Mouse (Mus musculus) NIH3T3 (cell line): ENCODE results near the gene Usp7.

Source experiments
- DNase-seq: peaks from one replicate; pipeline ENCODE4 v3.0.0-alpha.2; 2012; ENCODE audit warnings: low read depth

Usp7 gene

DNA sequence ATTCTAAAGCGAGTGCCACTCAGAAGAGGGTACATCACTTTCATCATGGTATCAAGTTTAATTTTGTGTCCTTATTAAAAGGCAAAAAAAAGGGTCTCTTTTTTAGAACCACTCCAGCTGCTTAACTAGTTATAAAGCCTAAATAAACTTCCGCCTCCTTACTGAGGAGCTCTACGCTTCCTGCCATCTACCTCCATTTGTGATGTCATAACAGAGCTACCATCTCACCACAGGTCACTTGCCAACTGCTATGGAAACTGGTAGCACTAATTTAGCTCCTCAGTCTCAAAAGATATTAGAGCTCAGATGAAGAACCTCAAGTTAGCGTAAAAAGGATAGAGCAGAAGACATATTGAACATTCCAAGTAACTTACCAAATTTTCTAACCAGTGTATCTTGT lies 71.7 kb downstream of the Usp7 start:
- no peak for DNase-seq

DNA sequence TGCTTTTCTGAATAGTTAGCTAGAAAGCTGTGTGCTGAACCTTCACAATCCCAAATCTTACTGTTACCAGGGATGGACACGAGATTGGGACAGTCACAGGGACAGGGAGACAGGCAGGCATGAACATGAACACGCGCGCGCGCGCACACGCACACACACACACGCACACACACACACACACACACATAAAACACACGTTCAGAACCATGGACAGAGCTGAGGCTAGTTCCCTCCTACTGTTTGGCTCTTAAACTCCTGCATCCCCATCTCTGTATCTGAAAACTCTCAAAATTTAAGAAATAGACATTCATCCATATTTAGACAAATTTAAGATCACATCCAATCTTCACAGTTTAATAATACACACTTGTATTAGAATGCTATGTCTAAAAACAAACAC lies 74.4 kb downstream of the Usp7 start:
- DNase-seq = peak; percentile 69

DNA sequence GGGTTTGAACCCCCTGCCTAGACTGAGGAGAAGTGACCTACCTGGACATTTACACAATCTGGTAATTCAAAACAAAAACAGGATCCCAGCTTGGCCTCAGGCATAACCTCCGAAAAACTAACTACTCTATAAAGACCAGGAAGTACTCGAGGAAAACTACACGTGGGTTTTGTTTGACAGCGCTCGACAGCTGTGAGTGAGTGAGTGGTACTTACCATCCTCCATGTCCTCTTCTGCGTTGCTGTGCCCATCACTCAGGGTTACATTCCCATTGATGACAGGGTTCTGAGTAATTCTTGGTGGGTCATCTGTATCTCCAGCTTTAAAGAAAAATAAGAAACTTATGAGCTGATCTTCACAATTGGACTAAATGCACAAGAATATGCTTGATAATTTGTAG lies 75.8 kb downstream of the Usp7 start:
- no peak for DNase-seq

DNA sequence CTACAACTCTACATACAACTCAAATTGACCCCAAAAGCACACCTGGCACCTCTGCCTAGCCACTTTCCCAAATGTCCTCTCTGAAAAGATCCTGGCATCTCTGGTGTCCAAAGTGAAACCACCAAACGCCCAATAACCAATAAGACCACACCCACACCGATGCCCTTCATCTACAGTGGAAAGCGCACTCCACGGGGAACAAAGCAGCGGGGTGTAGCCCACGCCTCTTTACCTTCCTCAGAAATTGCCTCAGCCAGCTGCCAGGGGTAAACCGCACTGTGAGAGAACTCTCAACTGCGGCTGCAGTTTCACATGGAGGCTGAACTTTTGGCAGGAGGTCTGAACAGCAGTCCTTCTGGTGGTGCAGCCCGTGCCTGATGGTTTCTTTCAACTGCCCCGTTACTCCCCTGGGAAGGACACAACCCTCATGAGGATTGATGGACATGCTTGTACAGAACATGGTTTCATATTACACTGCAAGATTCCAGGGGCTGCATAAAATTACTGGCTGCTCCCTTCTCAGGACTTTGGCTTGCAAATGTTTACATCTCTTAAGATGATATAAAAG lies 76.5 kb downstream of the Usp7 start:
- DNase-seq = peak; percentile 57

DNA sequence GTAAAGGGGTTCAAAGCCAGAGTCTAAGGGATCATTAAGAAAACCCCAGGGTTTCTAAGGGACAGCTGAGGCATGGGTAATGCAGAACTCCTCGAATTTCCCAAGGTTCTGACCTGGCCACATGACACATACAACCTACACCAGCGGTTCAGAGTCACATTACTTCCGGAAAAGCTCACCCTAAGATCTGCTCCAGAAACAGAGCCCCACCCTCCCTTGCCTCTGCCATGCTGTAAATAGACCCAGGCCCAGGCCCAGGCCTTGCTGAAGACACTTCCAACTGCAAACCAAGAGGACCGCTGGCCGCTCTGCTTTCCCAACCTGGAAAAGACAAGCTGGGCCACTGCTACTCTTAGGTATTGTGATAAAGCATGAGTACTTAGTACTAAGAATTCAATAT lies 77.3 kb downstream of the Usp7 start:
- no peak for DNase-seq

DNA sequence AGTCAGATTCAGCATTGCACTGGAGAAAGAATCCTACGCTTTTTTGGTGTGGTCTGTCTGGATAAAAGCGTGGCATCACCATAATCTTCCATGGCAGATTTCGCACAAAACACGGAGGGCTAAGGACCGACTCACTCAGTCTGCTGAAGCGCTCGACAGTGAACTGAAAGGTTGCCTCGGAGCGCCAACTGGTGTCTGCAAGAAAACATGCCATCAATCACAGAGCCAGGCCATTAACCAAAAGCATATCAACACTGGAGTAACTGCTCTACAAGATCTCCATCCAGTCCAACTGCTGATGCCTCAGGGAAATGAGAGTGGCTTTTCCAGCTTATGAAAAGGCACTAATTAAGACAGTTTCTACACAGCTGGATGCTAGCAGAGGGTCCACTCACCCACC lies 80.1 kb downstream of the Usp7 start:
- DNase-seq = peak; percentile 23

DNA sequence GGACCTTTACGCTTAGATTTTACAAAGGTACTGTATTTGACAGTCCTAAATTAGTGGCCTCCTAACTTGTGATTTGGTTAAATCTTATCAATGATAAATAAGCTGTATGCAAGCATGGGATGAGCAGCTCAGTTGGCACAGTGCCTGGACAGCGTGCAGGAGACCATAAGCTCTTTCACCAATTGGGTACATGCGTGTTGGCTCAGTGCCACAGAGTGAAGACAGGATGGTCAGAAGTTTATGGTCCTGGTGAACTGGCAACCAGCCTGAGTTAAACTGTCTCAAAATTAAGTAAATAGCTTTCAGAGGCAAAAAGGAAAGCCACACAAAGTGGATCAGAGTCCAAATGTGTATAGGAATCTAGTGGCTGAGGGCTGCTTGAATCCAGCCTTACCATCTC lies 91.5 kb downstream of the Usp7 start:
- DNase-seq = peak; percentile 33

DNA sequence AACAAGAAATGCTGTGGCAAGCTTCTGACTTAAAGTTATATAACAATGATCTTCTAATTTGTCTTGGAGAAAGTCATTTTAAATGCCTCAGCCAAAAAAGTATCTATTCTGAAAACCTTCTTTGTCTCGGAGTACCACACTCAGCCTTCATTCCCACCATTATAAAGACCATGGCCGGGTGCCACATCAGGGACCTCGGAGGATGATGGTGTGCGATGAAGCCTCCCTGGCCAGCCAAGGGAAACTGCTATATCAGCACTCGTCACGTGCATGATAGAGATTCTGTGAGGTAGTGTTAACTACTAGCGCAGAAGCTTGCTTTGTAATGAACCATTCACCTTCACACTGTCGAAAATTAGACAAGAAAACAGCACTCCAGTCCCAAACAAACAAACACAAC lies 92.6 kb downstream of the Usp7 start:
- DNase-seq = no peak

DNA sequence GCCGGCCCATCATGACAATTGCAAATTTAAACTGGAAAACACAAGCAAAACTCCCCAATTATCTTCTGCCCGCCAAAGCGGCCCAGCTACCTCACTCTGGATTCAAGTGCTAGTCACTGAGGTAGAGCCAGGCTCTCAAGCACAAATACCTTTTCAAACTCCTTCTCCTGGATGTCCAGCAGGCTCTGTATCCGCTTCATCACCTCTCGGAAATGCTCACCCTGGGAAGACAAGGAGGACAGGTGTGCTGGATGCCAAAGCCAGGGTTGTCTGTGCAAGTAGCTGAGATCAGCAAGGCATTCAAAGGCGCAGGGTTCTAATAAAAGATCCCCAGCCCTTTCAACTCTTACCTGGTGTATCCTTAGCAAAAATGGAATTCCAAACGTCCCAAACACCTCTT lies 100.9 kb downstream of the Usp7 start:
- no peak for DNase-seq

DNA sequence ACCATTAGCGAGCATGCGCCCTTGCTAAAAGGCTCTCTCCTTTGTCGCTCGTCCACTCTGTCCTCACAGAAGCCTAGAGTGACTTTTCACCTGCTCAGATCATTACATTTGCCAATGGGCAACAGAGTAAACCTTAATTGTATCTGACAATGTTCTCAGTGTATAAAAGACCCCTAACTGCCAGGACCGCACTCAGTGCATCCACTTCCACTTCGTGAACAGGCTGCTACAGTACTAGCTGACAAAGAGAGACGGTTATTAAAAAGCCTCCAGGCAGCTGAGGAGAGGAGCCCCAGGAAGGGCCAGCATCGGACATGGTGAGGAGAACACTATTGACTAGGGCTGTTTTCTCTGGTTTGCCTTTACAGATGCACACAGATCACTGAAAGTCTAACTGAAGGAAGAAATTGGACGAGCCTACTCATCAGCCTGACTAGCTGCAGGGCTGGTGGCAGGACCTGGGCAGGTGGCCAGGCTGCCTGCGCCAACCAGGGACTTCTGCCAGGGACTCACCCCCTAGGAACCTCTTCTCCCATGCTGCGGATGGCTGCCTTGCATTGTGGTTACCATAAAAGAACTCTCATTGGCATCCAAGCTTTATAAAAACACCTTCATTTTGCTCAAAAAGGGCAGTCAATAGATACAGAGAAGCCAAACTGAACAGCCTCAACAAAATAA lies 102.0 kb downstream of the Usp7 start:
- peak; percentile 52 for DNase-seq

DNA sequence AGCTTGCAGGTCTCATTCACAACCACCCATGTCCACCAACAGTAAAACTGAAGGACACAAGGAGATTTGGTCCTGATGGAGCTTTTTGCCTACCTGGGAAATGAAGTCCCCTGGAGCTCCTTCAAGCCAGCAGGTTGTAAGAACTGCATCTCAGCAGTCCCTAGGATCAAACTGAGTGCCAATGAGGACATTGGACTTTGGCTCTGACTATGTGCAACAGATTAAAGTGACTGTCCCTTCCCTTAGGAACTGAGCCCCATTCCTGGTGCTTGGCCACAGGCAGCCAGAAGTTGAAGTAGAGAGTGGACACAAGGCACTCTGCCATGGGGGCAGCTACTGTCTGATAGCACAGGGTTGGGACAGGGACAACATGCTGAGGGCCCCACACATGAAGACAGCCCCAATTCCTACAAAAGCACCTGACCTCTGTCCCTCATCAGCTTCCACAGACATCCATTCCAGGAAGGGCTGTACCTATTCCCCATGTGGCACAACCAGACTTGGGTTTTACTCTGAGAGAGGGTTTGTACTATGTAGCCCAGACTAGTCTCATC lies 104.5 kb downstream of the Usp7 start:
- DNase-seq = no peak

DNA sequence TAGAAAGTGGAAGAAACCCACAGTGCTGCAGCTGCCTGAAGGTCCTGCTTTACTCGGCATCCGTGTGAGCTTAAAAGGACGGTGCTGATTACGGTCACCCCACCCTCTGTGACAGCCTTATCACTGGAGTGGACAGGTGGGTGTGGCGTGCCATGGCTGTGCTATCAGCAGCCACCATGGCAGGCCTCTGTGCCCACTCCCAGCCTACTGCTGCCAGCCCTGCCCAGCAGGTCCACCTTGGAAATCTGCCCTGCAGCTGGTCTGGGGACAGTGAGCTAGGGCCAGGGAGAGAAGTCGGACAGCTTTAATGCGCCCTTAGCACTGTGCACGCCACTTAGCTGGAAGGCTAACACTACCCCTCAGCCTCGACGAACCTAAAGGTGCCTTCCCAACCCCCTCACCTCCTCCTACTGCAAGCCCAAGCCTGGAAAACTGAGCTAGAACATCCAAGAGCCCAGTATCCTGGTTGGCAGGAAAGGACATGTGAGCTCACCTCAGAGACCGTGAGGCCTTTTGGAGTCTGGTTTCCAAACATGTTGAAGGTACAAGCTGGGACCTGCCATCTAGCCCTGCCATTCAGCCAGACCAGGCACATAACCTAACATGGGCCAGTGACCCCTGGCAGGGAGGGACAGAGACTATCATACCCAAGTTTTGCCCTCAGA lies 105.1 kb downstream of the Usp7 start:
- no peak for DNase-seq

DNA sequence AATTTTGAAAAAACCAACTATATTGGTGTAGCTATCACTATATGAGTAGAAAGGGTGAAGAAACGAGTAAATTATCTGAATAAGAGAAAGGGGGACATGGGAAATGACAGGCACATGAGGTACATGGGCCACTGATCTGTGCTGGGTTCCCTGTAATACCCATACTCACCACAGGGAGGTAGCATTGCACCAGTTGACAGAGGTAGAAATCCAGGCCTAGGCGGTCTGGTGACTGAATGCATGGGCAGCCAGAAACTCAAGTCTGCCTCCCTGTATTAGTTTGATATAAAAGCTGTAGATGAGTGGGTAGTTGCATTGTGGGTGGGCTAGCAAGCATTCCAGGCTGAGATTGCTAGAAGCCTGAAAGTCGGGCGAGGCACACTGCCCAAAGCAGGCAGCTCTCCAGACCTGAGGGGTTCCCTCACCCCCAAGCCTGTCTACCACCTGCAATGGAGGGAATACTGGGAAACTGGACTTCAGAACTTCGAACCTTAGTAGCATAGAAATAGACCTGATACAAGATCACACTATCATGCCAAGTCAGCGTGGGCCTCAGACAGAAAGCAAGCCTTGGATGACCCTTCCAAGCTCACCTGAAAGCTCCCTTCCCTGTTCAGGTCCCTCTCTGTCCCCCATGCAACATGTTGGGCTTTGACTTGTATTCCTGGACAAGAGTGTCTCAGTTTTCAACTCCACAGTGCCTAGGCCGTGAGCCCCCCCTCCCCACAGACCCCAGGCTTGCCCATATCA lies 105.8 kb downstream of the Usp7 start:
- peak; percentile 86 for DNase-seq

DNA sequence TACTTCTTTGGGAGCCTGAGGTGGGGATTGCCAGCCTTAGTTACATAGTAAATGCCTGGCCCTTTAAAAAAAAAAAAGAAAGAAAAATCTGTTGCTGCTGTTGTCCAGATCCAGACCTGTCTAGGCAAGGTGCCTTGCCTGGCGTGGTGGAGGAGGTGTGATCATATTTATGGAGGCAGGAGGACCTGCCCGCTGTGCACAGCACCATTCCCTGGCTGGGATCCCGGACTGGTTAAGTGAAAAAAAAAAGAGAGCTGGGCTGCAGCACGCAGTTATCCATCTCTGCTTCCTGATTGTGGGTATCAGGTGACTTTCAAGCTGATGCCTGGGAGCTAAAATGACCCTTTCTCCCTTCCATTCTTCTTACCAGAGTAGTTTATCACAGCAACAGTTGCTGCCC lies 107.0 kb downstream of the Usp7 start:
- no peak for DNase-seq

DNA sequence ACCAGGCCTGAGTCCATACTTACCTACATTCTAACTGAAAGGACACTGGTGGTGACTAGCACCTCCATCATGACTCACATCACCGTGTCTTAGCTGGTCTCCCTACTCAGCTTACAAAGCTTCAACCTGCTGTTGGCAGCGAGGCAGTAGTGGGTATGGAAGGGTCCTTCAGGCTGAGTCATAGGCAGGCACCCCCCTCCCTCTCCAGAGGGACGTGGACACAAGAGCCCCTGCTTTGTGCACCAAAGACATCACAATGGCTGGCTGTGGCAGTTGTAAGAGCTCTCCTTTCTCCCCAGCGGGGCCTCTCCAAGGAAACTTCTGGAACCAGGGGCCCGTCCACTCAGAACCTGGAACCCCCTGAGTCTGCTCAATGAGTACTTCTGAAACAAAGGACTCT lies 111.6 kb downstream of the Usp7 start, which contains the start of gene Gm5767:
Gene Gm5767, plus strand, starts transcription at position 301 of the 400 bp plus-strand sequence.
- DNase-seq = no peak

DNA sequence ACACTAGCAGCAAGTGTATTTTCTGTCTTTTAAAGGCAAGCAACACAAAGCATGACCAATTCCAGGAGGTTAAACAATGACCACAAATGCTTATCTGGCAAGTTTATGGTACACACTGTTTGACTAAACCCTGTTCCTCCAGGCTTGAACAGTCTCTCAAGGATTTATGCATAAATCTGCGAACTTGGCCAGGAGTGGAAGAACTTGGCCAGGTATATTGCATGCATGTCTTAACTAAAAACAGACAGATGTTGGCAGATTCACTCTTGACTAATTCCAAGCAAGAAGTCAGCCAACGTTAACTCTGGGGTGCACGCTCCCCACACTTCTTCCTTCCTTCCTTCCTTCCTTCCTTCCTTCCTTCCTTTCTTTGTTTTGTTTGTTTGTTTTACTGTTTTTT lies 112.3 kb downstream of the Usp7 start:
- DNase-seq = no peak

DNA sequence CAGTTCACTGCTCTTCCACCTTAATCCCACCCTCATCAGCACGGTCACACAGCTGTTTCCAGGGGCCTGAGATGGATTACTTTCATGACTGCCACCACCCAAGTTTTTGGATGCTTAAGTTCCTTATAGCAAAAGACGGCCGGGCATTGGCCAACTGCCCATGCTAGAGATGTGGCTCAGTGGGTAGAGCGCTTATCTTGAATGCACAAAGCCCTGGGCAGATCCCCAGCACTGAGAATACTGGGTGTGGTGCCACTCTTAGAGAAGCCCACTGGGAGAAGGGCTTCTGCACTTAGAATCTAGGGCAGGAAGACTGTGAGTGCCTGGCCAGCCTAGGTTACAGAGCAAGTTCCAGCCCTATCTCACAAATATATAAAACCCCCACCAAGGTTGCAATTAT lies 113.4 kb downstream of the Usp7 start:
- no peak for DNase-seq

DNA sequence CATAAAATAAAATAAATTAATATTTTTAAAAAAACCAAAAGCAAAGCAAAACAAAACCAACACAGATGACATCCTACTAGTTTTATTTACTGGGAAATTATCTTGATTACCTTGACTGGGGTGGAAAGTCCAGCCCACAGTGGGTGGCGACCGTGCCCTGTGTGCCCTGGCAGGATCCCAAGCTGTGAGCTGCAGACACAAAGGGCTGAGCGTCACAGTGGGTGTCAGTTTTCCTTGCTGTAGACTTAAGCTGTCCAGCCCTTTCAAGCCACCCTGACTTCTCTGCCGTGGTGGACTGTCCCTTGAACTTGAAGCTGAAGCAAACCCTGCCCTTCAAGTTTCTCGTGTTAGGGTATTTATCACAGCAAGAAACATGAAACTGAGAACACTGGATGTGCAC lies 114.1 kb downstream of the Usp7 start:
- no peak for DNase-seq

DNA sequence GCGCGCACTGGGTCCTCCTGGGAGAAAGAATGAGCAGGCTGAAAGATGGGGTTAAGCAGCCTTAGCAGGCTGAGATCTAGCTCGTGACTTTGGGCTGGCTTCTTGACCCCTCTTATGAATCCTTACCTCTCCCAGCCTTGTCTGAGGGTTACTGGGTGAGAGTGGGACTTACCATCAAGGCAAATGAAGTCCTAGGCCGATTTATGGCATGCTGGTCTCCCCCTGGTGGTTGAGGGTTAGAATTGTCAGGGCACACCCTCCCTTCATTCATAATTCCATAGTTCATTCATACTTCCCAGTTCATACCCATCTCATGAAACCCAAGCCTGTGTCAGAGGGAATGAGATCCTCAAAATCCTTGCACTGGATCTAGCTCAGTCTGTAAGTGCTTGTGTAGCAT lies 115.3 kb downstream of the Usp7 start:
- peak; percentile 81 for DNase-seq

DNA sequence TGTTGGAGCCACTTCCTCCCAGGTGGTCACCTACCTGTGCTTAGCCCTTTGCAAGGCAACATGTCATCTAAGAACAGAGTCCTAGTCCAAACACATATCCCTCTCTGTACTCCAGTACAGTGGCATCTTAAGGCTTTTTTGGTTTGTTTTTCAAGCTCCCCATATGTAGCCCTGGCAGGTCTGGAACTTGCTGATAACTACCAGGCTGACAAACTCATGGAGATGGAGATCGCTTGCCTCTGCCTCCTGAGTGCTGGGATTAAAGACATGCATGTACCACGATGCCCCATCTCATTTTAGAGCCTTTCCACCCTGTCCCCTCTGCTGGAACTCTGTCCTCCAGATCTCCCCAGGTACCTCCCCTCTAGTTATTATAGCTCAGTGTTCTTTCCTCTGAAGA lies 115.9 kb downstream of the Usp7 start:
- no peak for DNase-seq

DNA sequence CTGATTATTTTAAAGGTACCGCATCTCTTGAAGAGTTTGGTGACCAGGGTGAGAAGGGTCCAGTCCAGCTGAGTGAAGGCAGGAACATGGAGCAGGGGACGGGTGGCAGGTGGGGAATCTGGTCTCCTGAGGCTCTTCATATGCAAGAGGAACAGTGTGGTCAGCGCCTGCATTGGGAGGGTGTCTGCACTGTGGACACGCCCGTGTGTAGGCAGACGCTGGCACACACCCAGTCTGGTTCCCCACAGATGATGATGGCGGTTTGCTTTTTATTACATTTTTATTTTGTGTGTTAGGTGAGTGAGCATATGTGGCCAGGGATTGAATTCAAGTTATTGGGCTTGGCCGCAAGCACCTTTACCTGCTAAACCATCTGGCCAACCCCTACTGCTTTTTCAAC lies 116.5 kb downstream of the Usp7 start:
- DNase-seq = no peak

DNA sequence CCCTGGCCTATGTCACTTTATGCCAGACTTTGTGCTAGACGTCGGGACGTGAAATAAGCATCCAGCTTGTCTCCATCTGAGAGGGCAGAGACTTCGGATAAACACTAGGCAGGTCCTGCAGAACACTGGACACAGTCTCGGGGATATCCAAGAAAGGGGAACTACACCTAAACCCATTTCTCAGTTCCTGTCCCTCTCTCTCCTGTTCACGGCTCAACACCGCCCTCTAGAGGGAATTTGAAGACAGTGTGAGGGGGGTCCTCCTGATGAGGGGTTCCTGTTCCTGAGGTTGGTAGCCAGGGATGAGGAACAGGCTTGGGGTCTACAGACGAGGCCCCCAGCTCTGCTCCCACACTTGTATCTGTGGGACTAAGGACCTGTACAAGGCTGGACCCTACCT lies 117.9 kb downstream of the Usp7 start:
- peak; percentile 80 for DNase-seq

DNA sequence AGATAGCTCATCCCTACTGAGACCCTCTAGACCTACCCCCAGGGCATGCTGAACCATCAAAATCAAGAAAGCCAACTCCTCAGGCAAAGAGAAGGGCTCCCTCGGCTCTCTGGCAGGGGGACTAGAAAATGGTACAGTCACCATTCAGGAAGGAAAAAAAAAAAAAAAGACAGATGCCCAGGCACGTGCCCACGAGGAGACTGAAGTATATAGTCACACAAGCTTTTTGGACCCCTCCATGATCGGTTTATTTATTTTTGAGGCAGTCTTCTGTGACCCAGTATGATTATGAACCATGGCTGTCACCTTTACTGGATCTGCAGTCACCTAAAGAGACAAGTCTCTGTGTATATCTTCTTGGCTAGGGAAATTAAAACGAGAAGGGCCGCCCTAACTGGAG lies 118.8 kb downstream of the Usp7 start:
- no peak for DNase-seq
